Mouse (Mus musculus): ENCODE measurements around the gene Pglyrp2.

DNA sequence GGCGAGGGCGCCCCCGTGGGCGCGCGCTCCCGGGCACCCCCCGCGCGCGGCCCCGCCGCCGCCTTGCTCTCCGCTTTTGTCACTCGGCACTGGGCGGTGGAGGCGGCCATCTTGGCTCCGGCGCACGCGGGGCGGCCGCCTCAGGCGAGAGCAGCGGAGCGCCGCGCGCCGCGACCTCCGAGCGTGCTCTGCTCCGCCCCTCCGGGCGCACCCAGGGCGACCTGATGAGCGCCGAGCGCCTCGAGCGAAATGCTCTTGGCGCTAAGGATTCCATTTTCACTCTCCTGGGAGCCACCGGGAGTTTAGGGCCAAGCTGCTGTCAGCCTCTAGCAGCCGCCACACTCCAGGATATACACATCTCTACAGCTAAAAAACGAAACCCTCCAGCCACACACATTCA, 59.6 kb downstream of the Pglyrp2 start:
- TF ChIP-seq CTCF (IDR thresholded peaks at IDR 0.05; ENCODE audit: control insufficient read depth, insufficient read depth, insufficient replicate concordance, low read depth, low read length) (no peak), POLR2A (IDR thresholded peaks at IDR 0.05; ENCODE audit: control insufficient read depth, low read depth, low read length) (peak; percentile 78)
